Mouse (Mus musculus) midbrain, embryonic 10.5 days (tissue): ENCODE results near the gene Gpr4. TPM values are rescaled to one million over a fixed set of nuclear protein-coding genes. Genes with fewer than 3 reads are reported as not detected.
A peak's percentile ranks its signal among the peaks of the same experiment; 100 is the strongest.

Experiments used
- DNase-seq: peaks from one replicate; pipeline ENCODE4 v3.0.0-alpha.2; 2017; ENCODE audit warnings: low spot score
- H3K27ac ChIP-seq: fragments of 300-500 bp; sonication (generic); replicated peaks from 2 replicates; pipeline ENCODE4 v1.5.1; 2016; ENCODE audit warnings: mild to moderate bottlenecking
- H3K27me3 ChIP-seq: fragments of 300-500 bp; sonication (generic); 2 replicates; pipeline ENCODE4 v1.6.1; 2016; ENCODE audit warnings: low read depth, mild to moderate bottlenecking; ENCODE audit not compliant: poor library complexity, severe bottlenecking
- H3K36me3 ChIP-seq: fragments of 300-500 bp; sonication (generic); 2 replicates; pipeline ENCODE4 v1.6.1; 2016; ENCODE audit warnings: mild to moderate bottlenecking, moderate library complexity
- H3K4me1 ChIP-seq: fragments of 300-500 bp; sonication (generic); 2 replicates; pipeline ENCODE4 v1.6.1; 2016
- H3K4me3 ChIP-seq: fragments of 300-500 bp; sonication (generic); 2 replicates; pipeline ENCODE4 v1.5.1; 2016; ENCODE audit warnings: mild to moderate bottlenecking, moderate library complexity
- H3K9me3 ChIP-seq: fragments of 300-500 bp; sonication (generic); replicated peaks from 2 replicates; pipeline ENCODE4 v1.6.1; 2016; ENCODE audit warnings: mild to moderate bottlenecking
- WGBS: fragments of 180-500 bp; shearing (Covaris S2); methylation state at CpG from one replicate; pipeline ENCODE4 v1.1.7; 2016; 5-methylcytosine and 5-hydroxymethylcytosine counted together
- microRNA counts: library from miRNA; unstranded; fragments of <30 nt; microRNA quantifications from one replicate; lab custom pipeline; 2017
- microRNA-seq: library from miRNA; unstranded; fragments of <30 nt; microRNA quantifications from one replicate; pipeline ENCODE4, GENCODE M21; 2017
- polyA plus RNA-seq: library from polyadenylated mRNA; unstranded; fragments of >200 nt; fragmentation: Nextera tagmentation; extraction: Ambion mirVana; gene quantifications from 2 replicates; pipeline ENCODE4 v1.2.1, GENCODE M21; 2016

The Gpr4 gene
- polyA plus RNA-seq, 1 experiment from 2014 or later: 2.4 TPM

DNA sequence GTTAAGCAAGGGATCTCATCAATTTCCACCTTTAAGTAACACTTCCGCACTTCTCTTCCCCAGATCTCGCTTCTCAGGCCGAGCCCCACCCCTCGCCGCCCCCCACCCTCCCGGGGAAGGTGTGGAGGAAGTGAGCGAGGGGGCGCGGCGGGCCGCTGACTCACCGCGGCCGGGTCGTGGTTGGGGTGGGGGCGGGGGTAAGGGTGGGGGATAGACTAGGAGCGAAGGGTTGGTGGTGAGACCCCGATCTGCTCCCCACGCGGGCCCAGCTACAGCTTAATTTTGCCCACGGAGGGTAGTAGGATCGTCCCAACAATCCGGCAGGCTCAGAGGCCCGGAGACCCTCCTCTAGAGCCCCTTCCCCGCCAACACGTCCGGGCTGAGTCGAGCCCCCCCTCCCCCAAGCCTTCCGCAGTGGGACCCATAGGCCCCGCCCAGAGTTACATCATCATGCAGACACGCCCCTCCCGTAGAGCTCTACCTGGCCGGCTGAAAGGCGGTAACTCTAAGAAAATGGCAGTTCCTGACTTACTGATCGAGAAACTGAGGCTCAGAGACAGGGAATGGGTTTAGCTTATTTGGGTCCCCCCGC is 59.9 kb downstream of the Gpr4 start:
- DNase-seq: peak; percentile 80
- H3K27ac ChIP-seq: peak overlapping the region; percentile 93
- peaks cover 9% of the 10 kb centered on the region for H3K36me3 ChIP-seq
- WGBS: under 1% methylated on average over 36 of the region's 36 CpGs
- H3K27me3 ChIP-seq: peaks cover 6% of the 10 kb centered on the region
- H3K4me3 ChIP-seq: peak overlapping the region; percentile 99
- no peaks in the 10 kb centered on the region for H3K9me3 ChIP-seq
- peaks cover 33% of the 10 kb centered on the region for H3K4me1 ChIP-seq

MicroRNAs encoded within 50 kb of the gene (microRNA counts, 519-probe panel; counts per million panel counts)
- not detected for microRNA mmu-miR-330 (lab: Ali Mortazavi, UCI)

Small RNA genes lying within 50 kb of the gene (microRNA-seq; reads per million reads assigned to microRNA genes)
- 290 reads per million, percentile 62 among the genes with 10 or more reads in this experiment for gene Mir330

Other genes with a start within 250 kb of the Gpr4 start
- 0.07 and 0.16 TPM in 2 replicates for gene Nanos2, start 225.1 kb upstream of the Gpr4 start, polyA plus RNA-seq
- gene Mypop, start 221.3 kb upstream of the Gpr4 start, polyA plus RNA-seq: 4.0 and 4.1 TPM in 2 replicates
- 21.4 and 23.5 TPM in 2 replicates for gene Irf2bp1, start 208.5 kb upstream of the Gpr4 start, polyA plus RNA-seq
- gene Foxa3, start 189.0 kb upstream of the Gpr4 start, polyA plus RNA-seq: 0.09 TPM in 1 of 2 replicates, not detected in the other
- 40.3 and 45.7 TPM in 2 replicates for gene Sympk, start 188.2 kb upstream of the Gpr4 start, polyA plus RNA-seq
- gene Rsph6a, start 157.8 kb upstream of the Gpr4 start, polyA plus RNA-seq: not detected in 2 replicates
- gene Dmwd, start 136.3 kb upstream of the Gpr4 start, polyA plus RNA-seq: 17.3 and 18.0 TPM in 2 replicates
- gene Dmpk, start 128.7 kb upstream of the Gpr4 start, polyA plus RNA-seq: 8.2 and 8.8 TPM in 2 replicates
- gene Six5, start 117.9 kb upstream of the Gpr4 start, polyA plus RNA-seq: 7.2 and 8.0 TPM in 2 replicates
- gene Gm4969, start 94.2 kb upstream of the Gpr4 start, polyA plus RNA-seq: 1.1 TPM in 2 replicates
- gene Fbxo46, start 92.7 kb upstream of the Gpr4 start, polyA plus RNA-seq: 17.6 and 19.4 TPM in 2 replicates
- gene Qpctl, start 63.2 kb upstream of the Gpr4 start, polyA plus RNA-seq: 17.0 and 21.2 TPM in 2 replicates
- 168 and 180 TPM in 2 replicates for gene Snrpd2, start 62.8 kb upstream of the Gpr4 start, polyA plus RNA-seq
- 0.60 and 1.5 TPM in 2 replicates for gene Gipr, start 46.4 kb upstream of the Gpr4 start, polyA plus RNA-seq
- 4.3 and 4.8 TPM in 2 replicates for gene Eml2, start 36.1 kb upstream of the Gpr4 start, polyA plus RNA-seq
- gene Opa3, start 15.8 kb downstream of the Gpr4 start, polyA plus RNA-seq: 51.0 and 51.9 TPM in 2 replicates
- 49.3 and 52.7 TPM in 2 replicates for gene Vasp, start 59.3 kb downstream of the Gpr4 start, polyA plus RNA-seq
- gene Ppm1n, start 67.5 kb downstream of the Gpr4 start, polyA plus RNA-seq: 0.36 and 0.39 TPM in 2 replicates
- 41.9 and 48.6 TPM in 2 replicates for gene Rtn2, start 70.1 kb downstream of the Gpr4 start, polyA plus RNA-seq
- 0.02 TPM in 1 of 2 replicates, not detected in the other for gene Fosb, start 97.5 kb downstream of the Gpr4 start, polyA plus RNA-seq
- 117 and 118 TPM in 2 replicates for gene Ercc1, start 132.2 kb downstream of the Gpr4 start, polyA plus RNA-seq
- gene Cd3eap, start 146.9 kb downstream of the Gpr4 start, polyA plus RNA-seq: 23.2 and 24.7 TPM in 2 replicates
- 4.9 and 6.0 TPM in 2 replicates for gene Ppp1r13l, start 147.2 kb downstream of the Gpr4 start, polyA plus RNA-seq
- gene Ercc2, start 169.5 kb downstream of the Gpr4 start, polyA plus RNA-seq: 27.7 and 31.8 TPM in 2 replicates
- gene Klc3, start 191.6 kb downstream of the Gpr4 start, polyA plus RNA-seq: 2.3 and 3.0 TPM in 2 replicates
- gene Ckm, start 192.2 kb downstream of the Gpr4 start, polyA plus RNA-seq: not detected in 2 replicates
- gene Mark4, start 246.3 kb downstream of the Gpr4 start, polyA plus RNA-seq: 8.0 and 8.4 TPM in 2 replicates